Mouse (Mus musculus): ENCODE measurements around the gene Atg14.

DNA sequence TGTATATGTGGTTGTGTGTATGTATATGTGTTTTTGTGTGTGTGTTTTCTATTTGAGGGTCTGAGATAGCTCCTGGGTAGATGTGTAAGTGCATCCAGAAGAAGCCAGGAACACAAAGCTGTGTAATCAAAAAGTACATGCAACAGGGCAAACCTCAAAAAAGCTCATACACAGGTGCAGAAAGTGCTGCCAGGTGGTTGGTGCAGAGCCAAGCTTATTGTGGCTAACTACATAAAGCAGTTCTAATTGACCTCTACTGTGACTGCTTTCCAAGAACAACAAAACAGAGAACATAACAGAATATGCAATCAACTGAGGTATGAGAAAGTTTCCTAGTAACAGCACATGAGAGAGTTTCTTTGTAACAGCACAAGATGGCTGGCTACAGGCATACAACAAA lies 13.9 kb upstream of the Atg14 start:
- TF ChIP-seq CTCF (IDR thresholded peaks at IDR 0.05; ENCODE audit: low read depth): no peak
- no peak for TF ChIP-seq EP300 (IDR thresholded peaks at IDR 0.05; ENCODE audit: low read depth)
